Mouse (Mus musculus) stomach, embryonic 14.5 days (tissue): ENCODE results near the gene Gm37240. TPM values are rescaled to one million over a fixed set of nuclear protein-coding genes. Genes with fewer than 3 reads are reported as not detected.

Source experiments
- ATAC-seq: fragments of 200-750 bp; cut with Nextera tagmentation; 2 replicates; pipeline ENCODE4 v1.8.0; 2017; ENCODE audit warnings: low read depth, moderate TSS enrichment; ENCODE audit not compliant: insufficient number of reproducible peaks, insufficient read depth, low FRiP score
- H3K27ac ChIP-seq: fragments of 300-500 bp; sonication (generic); 2 replicates; pipeline ENCODE4 v1.5.1; 2014; ENCODE audit warnings: mild to moderate bottlenecking, low read length, moderate library complexity, mixed read lengths
- H3K27me3 ChIP-seq: fragments of 300-500 bp; sonication (generic); 2 replicates; pipeline ENCODE4 v1.6.1; 2014; ENCODE audit warnings: low read length, control low read depth, mixed read lengths; ENCODE audit not compliant: control insufficient read depth, insufficient read depth
- H3K36me3 ChIP-seq: fragments of 300-500 bp; sonication (generic); 2 replicates; pipeline ENCODE4 v1.6.1; 2014; ENCODE audit warnings: mild to moderate bottlenecking, control low read depth, low read length, moderate library complexity, mixed read lengths; ENCODE audit not compliant: control insufficient read depth, insufficient read depth
- H3K4me1 ChIP-seq: fragments of 300-500 bp; sonication (generic); 2 replicates; pipeline ENCODE4 v1.6.1; 2014; ENCODE audit warnings: low read length, control low read depth, mixed read lengths; ENCODE audit not compliant: control insufficient read depth, insufficient read depth
- H3K4me2 ChIP-seq: fragments of 300-500 bp; sonication (generic); replicated peaks from 2 replicates; pipeline ENCODE4 v1.6.1; 2014; ENCODE audit warnings: low read depth, low read length, control low read depth
- H3K4me3 ChIP-seq: fragments of 300-500 bp; sonication (generic); 2 replicates; pipeline ENCODE4 v1.5.1; 2014; ENCODE audit warnings: low read depth, low read length, control low read depth
- H3K9ac ChIP-seq: fragments of 300-500 bp; sonication (generic); replicated peaks from 2 replicates; pipeline ENCODE4 v1.6.1; 2014; ENCODE audit warnings: low read depth, mild to moderate bottlenecking, control low read depth, low read length, moderate library complexity, mixed read lengths
- H3K9me3 ChIP-seq: fragments of 300-500 bp; sonication (generic); 2 replicates; pipeline ENCODE4 v1.6.1; 2016; ENCODE audit warnings: low read depth, low read length, control low read depth; ENCODE audit not compliant: control insufficient read depth
- WGBS: fragments of 180-500 bp; shearing (Covaris S2); extraction: QIAGEN DNeasy Blood & Tissue Kit; methylation state at CpG from one replicate; pipeline ENCODE4 v1.1.7; 2014; 5-methylcytosine and 5-hydroxymethylcytosine counted together
- polyA plus RNA-seq: library from polyadenylated mRNA; unstranded; fragments of >200 nt; fragmentation: Nextera tagmentation; extraction: Ambion mirVana; gene quantifications from 2 replicates; pipeline ENCODE4 v1.2.1, GENCODE M21; 2014

Gm37240 gene
- polyA plus RNA-seq, 1 experiment from 2014 or later, result 9.6 TPM

GRCm38 (mm10) chr3:84524952-84525351 lies 1362.4 kb downstream of the Gm37240 start:
- Histone ChIP-seq H3K9ac (no peak overlapping the region), H3K4me3 (no peak overlapping the region), H3K4me1 (no peaks in the 10 kb centered on the region), H3K27me3 (no peaks in the 10 kb centered on the region), H3K4me2 (no peak overlapping the region), H3K36me3 (peaks cover 6% of the 10 kb centered on the region), H3K9me3 (no peaks in the 10 kb centered on the region), H3K27ac (no peak overlapping the region)
- no peak for ATAC-seq
- WGBS, result 76% methylated on average over 1 of the region's 1 CpGs

- H3K9ac ChIP-seq, result no peak overlapping the region
- no peak overlapping the region for H3K4me3 ChIP-seq
- peaks cover 5% of the 10 kb centered on the region; the same call in 1 of the 2 replicates for H3K36me3 ChIP-seq
- no peak for ATAC-seq
- H3K27me3 ChIP-seq, result no peaks in the 10 kb centered on the region
- H3K4me2 ChIP-seq, result no peak overlapping the region
- H3K4me1 ChIP-seq, result no peaks in the 10 kb centered on the region
- H3K9me3 ChIP-seq, result no peaks in the 10 kb centered on the region
- H3K27ac ChIP-seq, result no peak overlapping the region
- 73% methylated on average over 3 of the region's 3 CpGs for WGBS
These were observed 1371.2 kb downstream of the Gm37240 start for GRCm38 (mm10) chr3:84516163-84516562.

GRCm38 (mm10) chr3:84512774-84513515 lies 1374.4 kb downstream of the Gm37240 start:
- Histone ChIP-seq H3K27ac (no peak overlapping the region), H3K4me2 (no peak overlapping the region), H3K9ac (no peak overlapping the region), H3K4me3 (no peak overlapping the region), H3K36me3 (no peaks in the 10 kb centered on the region; the same call in 1 of the 2 replicates), H3K9me3 (no peaks in the 10 kb centered on the region), H3K27me3 (no peaks in the 10 kb centered on the region), H3K4me1 (no peaks in the 10 kb centered on the region)
- no peak for ATAC-seq
- WGBS, result 50% methylated on average over 6 of the region's 6 CpGs

GRCm38 (mm10) chr3:84505193-84505592 lies 1382.1 kb downstream of the Gm37240 start:
- Histone ChIP-seq H3K4me2 (no peak overlapping the region), H3K27me3 (no peaks in the 10 kb centered on the region), H3K9ac (no peak overlapping the region), H3K4me1 (no peaks in the 10 kb centered on the region), H3K36me3 (peaks cover 5% of the 10 kb centered on the region; the same call in 1 of the 2 replicates), H3K4me3 (no peak overlapping the region), H3K9me3 (no peaks in the 10 kb centered on the region), H3K27ac (no peak overlapping the region)
- 86% methylated on average over 4 of the region's 4 CpGs for WGBS
- no peak for ATAC-seq

GRCm38 (mm10) chr3:84504291-84504690 lies 1383.0 kb downstream of the Gm37240 start:
- peaks cover 5% of the 10 kb centered on the region; the same call in 1 of the 2 replicates for H3K36me3 ChIP-seq
- no peak overlapping the region for H3K4me2 ChIP-seq
- no peaks in the 10 kb centered on the region for H3K9me3 ChIP-seq
- no peak overlapping the region for H3K27ac ChIP-seq
- no peak for ATAC-seq
- H3K4me1 ChIP-seq, result no peaks in the 10 kb centered on the region
- H3K27me3 ChIP-seq, result no peaks in the 10 kb centered on the region
- 88% methylated on average over 8 of the region's 8 CpGs for WGBS
- H3K4me3 ChIP-seq, result no peak overlapping the region
- no peak overlapping the region for H3K9ac ChIP-seq

- H3K9ac ChIP-seq, result no peak overlapping the region
- H3K27ac ChIP-seq, result no peak overlapping the region
- H3K9me3 ChIP-seq, result no peaks in the 10 kb centered on the region
- WGBS, result 85% methylated on average over 2 of the region's 2 CpGs
- no peaks in the 10 kb centered on the region for H3K4me1 ChIP-seq
- H3K36me3 ChIP-seq, result peaks cover 5% of the 10 kb centered on the region; the same call in 1 of the 2 replicates
- no peak for ATAC-seq
- H3K27me3 ChIP-seq, result no peaks in the 10 kb centered on the region
- H3K4me2 ChIP-seq, result no peak overlapping the region
- no peak overlapping the region for H3K4me3 ChIP-seq
These were observed 1385.2 kb downstream of the Gm37240 start for GRCm38 (mm10) chr3:84502101-84502500.

GRCm38 (mm10) chr3:84500491-84500890 lies 1386.8 kb downstream of the Gm37240 start:
- H3K4me1 ChIP-seq, result no peaks in the 10 kb centered on the region; the same call in 1 of the 2 replicates
- H3K36me3 ChIP-seq, result peaks cover 5% of the 10 kb centered on the region; the same call in 1 of the 2 replicates
- H3K9me3 ChIP-seq, result no peaks in the 10 kb centered on the region
- no peak overlapping the region for H3K9ac ChIP-seq
- H3K27me3 ChIP-seq, result no peaks in the 10 kb centered on the region
- no peak for ATAC-seq
- H3K4me3 ChIP-seq, result no peak overlapping the region
- no peak overlapping the region for H3K27ac ChIP-seq
- 85% methylated on average over 10 of the region's 10 CpGs for WGBS
- H3K4me2 ChIP-seq, result no peak overlapping the region

GRCm38 (mm10) chr3:84497718-84498117 lies 1389.6 kb downstream of the Gm37240 start:
- Histone ChIP-seq H3K4me1 (no peaks in the 10 kb centered on the region; the same call in 1 of the 2 replicates), H3K4me3 (no peak overlapping the region), H3K9me3 (no peaks in the 10 kb centered on the region), H3K27me3 (no peaks in the 10 kb centered on the region), H3K27ac (no peak overlapping the region), H3K36me3 (no peaks in the 10 kb centered on the region; the same call in 1 of the 2 replicates), H3K4me2 (no peak overlapping the region), H3K9ac (no peak overlapping the region)
- no peak for ATAC-seq
- WGBS, result 82% methylated on average over 11 of the region's 11 CpGs
